Mouse (Mus musculus) limb, embryonic 13.5 days (tissue): ENCODE data around the gene Kcnc4. TPM values are rescaled to one million over a fixed set of nuclear protein-coding genes. Genes with fewer than 3 reads are reported as not detected.

Source experiments
- ATAC-seq: fragments of 200-750 bp; cut with Nextera tagmentation; 2 replicates; pipeline ENCODE4 v1.8.0; 2017; ENCODE audit warnings: low read depth, moderate number of reproducible peaks, moderate TSS enrichment; ENCODE audit not compliant: low FRiP score
- H3K27ac ChIP-seq: fragments of 300-500 bp; sonication (generic); 2 replicates; pipeline ENCODE4 v1.5.1; 2015; ENCODE audit warnings: inconsistent platforms, mild to moderate bottlenecking, moderate library complexity
- H3K27me3 ChIP-seq: fragments of 300-500 bp; sonication (generic); 2 replicates; pipeline ENCODE4 v1.6.1; 2015; ENCODE audit warnings: mild to moderate bottlenecking, inconsistent platforms
- H3K36me3 ChIP-seq: fragments of 300-500 bp; sonication (generic); 2 replicates; pipeline ENCODE4 v1.6.1; 2015; ENCODE audit warnings: inconsistent platforms, mild to moderate bottlenecking, moderate library complexity
- H3K4me1 ChIP-seq: fragments of 300-500 bp; sonication (generic); 2 replicates; pipeline ENCODE4 v1.6.1; 2015; ENCODE audit warnings: inconsistent platforms
- H3K4me2 ChIP-seq: fragments of 300-500 bp; sonication (generic); replicated peaks from 2 replicates; pipeline ENCODE4 v1.6.1; 2015; ENCODE audit warnings: inconsistent platforms, mild to moderate bottlenecking, moderate library complexity
- H3K4me3 ChIP-seq: fragments of 300-500 bp; sonication (generic); 2 replicates; pipeline ENCODE4 v1.5.1; 2015; ENCODE audit warnings: moderate library complexity, mild to moderate bottlenecking, inconsistent platforms
- H3K9ac ChIP-seq: fragments of 300-500 bp; sonication (generic); 2 replicates; pipeline ENCODE4 v1.6.1; 2015; ENCODE audit warnings: mild to moderate bottlenecking, inconsistent platforms
- H3K9me3 ChIP-seq: fragments of 300-500 bp; sonication (generic); 2 replicates; pipeline ENCODE4 v1.6.1; 2016; ENCODE audit warnings: inconsistent platforms
- WGBS: fragments of 180-500 bp; shearing (Covaris S2); methylation state at CpG from one replicate; pipeline ENCODE4 v1.1.7; 2015; 5-methylcytosine and 5-hydroxymethylcytosine counted together
- polyA plus RNA-seq: library from polyadenylated mRNA; unstranded; fragments of >200 nt; fragmentation: Nextera tagmentation; extraction: Ambion mirVana; gene quantifications from 2 replicates; pipeline ENCODE4 v1.2.1, GENCODE M21; 2015

The Kcnc4 gene
- polyA plus RNA-seq, 1 experiment from 2014 or later = 0.18 TPM

- H3K27ac ChIP-seq = no peak overlapping the region
- no peak overlapping the region for H3K4me2 ChIP-seq
- no peak overlapping the region for H3K9ac ChIP-seq
- ATAC-seq = no peak
- no peaks in the 10 kb centered on the region for H3K36me3 ChIP-seq
- WGBS = 67% methylated on average over 3 of the region's 3 CpGs
- H3K4me1 ChIP-seq = peaks cover 20% of the 10 kb centered on the region
- H3K27me3 ChIP-seq = peaks cover 4% of the 10 kb centered on the region; the same call in 1 of the 2 replicates
- H3K9me3 ChIP-seq = no peaks in the 10 kb centered on the region
- no peak overlapping the region for H3K4me3 ChIP-seq
Measured at GRCm38 (mm10) chr3:107446822-107447221, 12.5 kb downstream of the Kcnc4 start.

GRCm38 (mm10) chr3:107443866-107444265 lies 15.5 kb downstream of the Kcnc4 start:
- 67% methylated on average over 5 of the region's 5 CpGs for WGBS
- Histone ChIP-seq H3K4me3 (no peak overlapping the region), H3K9ac (no peak overlapping the region), H3K36me3 (no peaks in the 10 kb centered on the region), H3K4me2 (no peak overlapping the region), H3K4me1 (peaks cover under 1% of the 10 kb centered on the region; the same call in 1 of the 2 replicates), H3K9me3 (peaks cover 4% of the 10 kb centered on the region; the same call in 1 of the 2 replicates), H3K27me3 (peaks cover 4% of the 10 kb centered on the region; the same call in 1 of the 2 replicates), H3K27ac (no peak overlapping the region)
- no peak for ATAC-seq

- peaks cover 4% of the 10 kb centered on the region; the same call in 1 of the 2 replicates for H3K27me3 ChIP-seq
- H3K9ac ChIP-seq = no peak overlapping the region
- H3K36me3 ChIP-seq = no peaks in the 10 kb centered on the region
- H3K4me1 ChIP-seq = no peaks in the 10 kb centered on the region
- 80% methylated on average over 11 of the region's 11 CpGs for WGBS
- no peak overlapping the region for H3K4me2 ChIP-seq
- H3K27ac ChIP-seq = no peak overlapping the region
- no peak overlapping the region for H3K4me3 ChIP-seq
- ATAC-seq = no peak
- peaks cover 5% of the 10 kb centered on the region; the same call in 1 of the 2 replicates for H3K9me3 ChIP-seq
Measured at GRCm38 (mm10) chr3:107442191-107442590, 17.2 kb downstream of the Kcnc4 start.

- peaks cover 5% of the 10 kb centered on the region; the same call in 1 of the 2 replicates for H3K9me3 ChIP-seq
- H3K9ac ChIP-seq = no peak overlapping the region
- H3K36me3 ChIP-seq = no peaks in the 10 kb centered on the region
- H3K4me3 ChIP-seq = no peak overlapping the region
- no peaks in the 10 kb centered on the region for H3K4me1 ChIP-seq
- ATAC-seq = no peak
- H3K27me3 ChIP-seq = peaks cover 4% of the 10 kb centered on the region; the same call in 1 of the 2 replicates
- 79% methylated on average over 8 of the region's 8 CpGs for WGBS
- no peak overlapping the region for H3K27ac ChIP-seq
- no peak overlapping the region for H3K4me2 ChIP-seq
Measured at GRCm38 (mm10) chr3:107441306-107441705, 18.0 kb downstream of the Kcnc4 start.

- H3K4me2 ChIP-seq = no peak overlapping the region
- H3K27me3 ChIP-seq = peaks cover 4% of the 10 kb centered on the region; the same call in 1 of the 2 replicates
- H3K9ac ChIP-seq = no peak overlapping the region
- H3K9me3 ChIP-seq = peaks cover 5% of the 10 kb centered on the region; the same call in 1 of the 2 replicates
- ATAC-seq = no peak
- H3K4me3 ChIP-seq = no peak overlapping the region
- H3K27ac ChIP-seq = no peak overlapping the region
- WGBS = 89% methylated on average over 11 of the region's 11 CpGs
- no peaks in the 10 kb centered on the region for H3K4me1 ChIP-seq
- H3K36me3 ChIP-seq = no peaks in the 10 kb centered on the region
Measured at GRCm38 (mm10) chr3:107439280-107439679, 20.1 kb downstream of the Kcnc4 start.

GRCm38 (mm10) chr3:107437666-107438065 lies 21.7 kb downstream of the Kcnc4 start:
- H3K4me3 ChIP-seq = no peak overlapping the region
- no peaks in the 10 kb centered on the region for H3K4me1 ChIP-seq
- H3K9me3 ChIP-seq = peaks cover 5% of the 10 kb centered on the region; the same call in 1 of the 2 replicates
- H3K4me2 ChIP-seq = no peak overlapping the region
- no peaks in the 10 kb centered on the region for H3K36me3 ChIP-seq
- no peaks in the 10 kb centered on the region for H3K27me3 ChIP-seq
- ATAC-seq = no peak
- whole genome bisulfite sequencing = 89% methylated on average over 2 of the region's 2 CpGs
- no peak overlapping the region for H3K9ac ChIP-seq
- no peak overlapping the region for H3K27ac ChIP-seq

GRCm38 (mm10) chr3:107436434-107436833 lies 22.9 kb downstream of the Kcnc4 start:
- 52% methylated on average over 6 of the region's 6 CpGs for WGBS
- Histone ChIP-seq H3K27ac (no peak overlapping the region), H3K4me3 (no peak overlapping the region), H3K27me3 (no peaks in the 10 kb centered on the region), H3K4me1 (peaks cover 2% of the 10 kb centered on the region; the same call in 1 of the 2 replicates), H3K9me3 (peaks cover 5% of the 10 kb centered on the region; the same call in 1 of the 2 replicates), H3K9ac (no peak overlapping the region), H3K4me2 (no peak overlapping the region), H3K36me3 (no peaks in the 10 kb centered on the region)
- ATAC-seq = no peak

GRCm38 (mm10) chr3:107433614-107434013 lies 25.7 kb downstream of the Kcnc4 start:
- Histone ChIP-seq H3K27me3 (0 out of 2 replicates have a peak, but pooled peaks cover 3% of the 10 kb centered on the region), H3K4me1 (peaks cover 10% of the 10 kb centered on the region; the same call in 1 of the 2 replicates), H3K4me3 (no peak overlapping the region), H3K4me2 (no peak overlapping the region), H3K9me3 (no peaks in the 10 kb centered on the region), H3K9ac (no peak overlapping the region), H3K27ac (no peak overlapping the region), H3K36me3 (no peaks in the 10 kb centered on the region)
- ATAC-seq = no peak
- 64% methylated on average over 9 of the region's 9 CpGs for WGBS

- H3K27ac ChIP-seq = no peak overlapping the region
- no peak overlapping the region for H3K4me3 ChIP-seq
- no peak overlapping the region for H3K4me2 ChIP-seq
- ATAC-seq = peak; percentile 83
- 0 out of 2 replicates have a peak, but pooled peaks cover 3% of the 10 kb centered on the region for H3K27me3 ChIP-seq
- H3K9ac ChIP-seq = no peak overlapping the region
- 0% methylated on average over 1 of the region's 1 CpGs for WGBS
- no peaks in the 10 kb centered on the region for H3K9me3 ChIP-seq
- H3K4me1 ChIP-seq = peaks cover 10% of the 10 kb centered on the region; the same call in 1 of the 2 replicates
- H3K36me3 ChIP-seq = no peaks in the 10 kb centered on the region
Measured at GRCm38 (mm10) chr3:107431268-107431667, 28.1 kb downstream of the Kcnc4 start.

- H3K4me3 ChIP-seq = no peak overlapping the region
- no peaks in the 10 kb centered on the region for H3K4me1 ChIP-seq
- H3K4me2 ChIP-seq = no peak overlapping the region
- H3K27me3 ChIP-seq = 0 out of 2 replicates have a peak, but pooled peaks cover 3% of the 10 kb centered on the region
- ATAC-seq = no peak
- 72% methylated on average over 11 of the region's 11 CpGs for WGBS
- no peaks in the 10 kb centered on the region for H3K36me3 ChIP-seq
- H3K27ac ChIP-seq = no peak overlapping the region
- no peaks in the 10 kb centered on the region for H3K9me3 ChIP-seq
- no peak overlapping the region for H3K9ac ChIP-seq
Measured at GRCm38 (mm10) chr3:107424258-107425041, 34.9 kb downstream of the Kcnc4 start.

GRCm38 (mm10) chr3:107420156-107420555 lies 39.2 kb downstream of the Kcnc4 start:
- Histone ChIP-seq H3K36me3 (no peaks in the 10 kb centered on the region), H3K9ac (no peak overlapping the region), H3K4me2 (no peak overlapping the region), H3K9me3 (no peaks in the 10 kb centered on the region), H3K4me3 (no peak overlapping the region), H3K4me1 (no peaks in the 10 kb centered on the region), H3K27ac (no peak overlapping the region), H3K27me3 (no peaks in the 10 kb centered on the region)
- 16% methylated on average over 2 of the region's 2 CpGs for WGBS
- ATAC-seq = no peak

GRCm38 (mm10) chr3:107417287-107417644 lies 42.1 kb downstream of the Kcnc4 start:
- ATAC-seq = no peak
- H3K4me1 ChIP-seq = no peaks in the 10 kb centered on the region
- H3K4me3 ChIP-seq = no peak overlapping the region
- no peaks in the 10 kb centered on the region for H3K36me3 ChIP-seq
- H3K27ac ChIP-seq = no peak overlapping the region
- H3K4me2 ChIP-seq = no peak overlapping the region
- WGBS = 83% methylated on average over 3 of the region's 3 CpGs
- H3K27me3 ChIP-seq = peaks cover 5% of the 10 kb centered on the region; the same call in 1 of the 2 replicates
- no peak overlapping the region for H3K9ac ChIP-seq
- H3K9me3 ChIP-seq = no peaks in the 10 kb centered on the region
